Mouse (Mus musculus) WW6 (cell line): ENCODE results near the gene Filip1l.
A peak's percentile ranks its signal among the peaks of the same experiment; 100 is the strongest.
"Not testable (repeated sequence)": the region's sequence is repeated elsewhere in the genome, so short reads cannot be mapped to it uniquely, and the experiment has no call there.

ENCODE experiments used
- DNase-seq: peaks from one replicate; pipeline ENCODE4 v3.0.0-alpha.2; 2013; ENCODE audit warnings: low read depth, low spot score

Gene Filip1l

GRCm38 (mm10) chr16:57353166-57353721 is 351 bp downstream of the Filip1l start:
- no peak for DNase-seq

GRCm38 (mm10) chr16:57353932-57354331 is 1.0 kb downstream of the Filip1l start:
- DNase-seq = no peak

GRCm38 (mm10) chr16:57356454-57356853 is 3.6 kb downstream of the Filip1l start:
- DNase-seq = no peak

DNA sequence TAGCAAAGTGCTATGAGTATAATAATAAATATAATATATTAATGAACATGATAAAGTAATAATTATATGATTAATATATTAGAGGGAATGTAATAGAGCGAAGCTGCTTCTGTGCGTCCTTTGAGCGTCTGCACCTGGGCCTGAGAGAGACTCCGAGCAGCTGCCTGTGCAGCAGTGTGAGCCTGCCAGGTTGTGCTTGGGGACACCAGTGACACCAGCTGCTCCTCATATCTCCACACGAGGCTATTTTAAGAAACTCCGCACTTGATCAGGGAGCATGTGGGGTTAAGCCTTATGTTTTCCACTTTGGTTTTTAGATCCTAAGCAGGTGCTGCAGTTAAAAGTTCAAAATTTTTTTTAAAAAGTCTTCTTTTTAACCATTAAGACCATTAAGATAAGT is 4.1 kb downstream of the Filip1l start:
- no peak for DNase-seq

GRCm38 (mm10) chr16:57359251-57359650 is 6.4 kb downstream of the Filip1l start:
- DNase-seq = no peak

GRCm38 (mm10) chr16:57360785-57361184 is 7.9 kb downstream of the Filip1l start:
- DNase-seq = no peak

- peak; percentile 33 for DNase-seq
These were observed 9.9 kb downstream of the Filip1l start for GRCm38 (mm10) chr16:57362679-57363401.

GRCm38 (mm10) chr16:57364498-57364897 is 11.6 kb downstream of the Filip1l start:
- DNase-seq = no peak

DNA sequence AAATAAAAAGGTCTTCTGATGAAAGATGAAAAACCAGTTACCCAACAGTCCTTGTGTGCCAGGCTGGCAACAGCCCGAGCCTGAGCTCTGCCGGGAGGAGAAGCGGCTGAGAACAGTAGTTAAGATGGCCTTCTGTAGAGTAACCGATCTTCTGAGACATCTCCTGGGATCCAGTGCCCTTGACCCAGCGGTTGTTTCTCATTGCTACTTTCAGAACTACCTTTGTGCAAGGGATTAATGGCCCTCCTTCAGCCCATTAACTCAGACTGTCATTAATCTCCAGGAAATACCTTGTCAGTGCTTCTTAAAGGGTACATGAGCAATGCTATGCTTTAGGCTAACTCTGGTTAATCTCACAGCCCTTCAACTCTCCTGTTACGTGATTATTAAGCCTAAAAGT is 13.2 kb downstream of the Filip1l start:
- no peak for DNase-seq

DNA sequence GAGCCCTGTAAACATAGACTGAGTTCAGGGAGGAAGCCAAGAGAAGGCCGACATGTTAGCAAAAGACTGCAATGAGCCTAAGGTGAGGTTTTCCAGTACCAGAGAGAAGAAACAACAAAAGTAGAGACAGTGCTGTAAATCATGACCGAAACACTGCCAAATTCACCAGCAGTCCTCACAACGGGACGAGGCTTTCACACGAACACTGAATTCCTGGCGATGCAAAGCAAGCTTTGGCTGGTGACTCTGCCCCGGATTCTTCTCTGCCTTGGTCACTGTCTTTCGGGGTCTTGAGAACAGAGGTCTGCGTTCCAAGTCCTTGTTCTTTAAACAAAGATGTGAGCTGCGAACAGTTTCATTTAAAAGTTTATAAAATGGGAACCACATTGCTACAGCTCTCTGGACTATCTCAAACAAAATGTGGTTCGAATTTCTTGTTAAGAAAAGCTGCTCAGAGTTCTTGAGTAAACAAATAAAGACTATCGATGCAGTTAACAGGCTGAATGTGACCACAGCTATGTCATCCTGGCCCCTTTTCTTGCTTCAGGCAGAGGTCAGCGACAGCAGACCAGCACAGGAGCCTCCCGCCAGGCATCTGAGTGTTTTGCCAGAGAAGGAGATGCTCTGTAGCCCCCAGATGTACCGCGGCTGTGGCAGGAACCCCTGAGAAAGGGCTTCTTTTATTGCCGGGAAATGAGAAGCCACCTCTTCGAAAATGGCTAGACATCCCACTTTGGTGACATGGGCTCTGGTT is 14.2 kb downstream of the Filip1l start:
- no peak for DNase-seq

DNA sequence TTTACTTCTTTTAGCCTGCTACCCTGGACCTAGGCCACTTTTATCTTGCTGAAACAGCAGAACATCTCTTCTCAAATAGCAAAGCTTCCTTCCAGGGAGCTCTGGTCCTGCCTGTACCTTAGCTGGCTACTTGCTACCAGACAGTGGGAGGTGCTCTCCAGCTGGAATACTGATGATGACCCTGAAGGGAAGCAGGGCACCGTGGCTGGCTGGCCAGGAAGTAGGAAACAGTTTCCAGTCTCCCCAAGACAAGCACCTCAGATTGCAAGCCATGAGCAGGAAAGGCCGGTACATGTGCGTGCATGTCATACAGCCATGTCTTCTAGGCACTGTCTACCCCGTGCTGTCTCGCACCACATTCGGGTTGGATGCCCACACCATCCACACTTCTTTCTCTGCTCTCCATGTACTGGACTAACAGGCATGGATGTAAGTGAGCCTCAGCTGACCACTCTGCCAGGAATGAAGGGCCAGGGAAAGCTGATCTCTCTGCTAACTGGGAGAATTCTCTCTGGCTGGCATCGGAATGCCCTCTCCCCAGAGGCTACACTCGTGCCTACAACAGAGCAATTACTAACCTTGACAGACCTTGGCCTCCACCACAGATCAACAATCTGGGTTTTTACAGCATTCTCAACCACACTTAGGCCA is 17.1 kb downstream of the Filip1l start:
- no peak for DNase-seq

DNA sequence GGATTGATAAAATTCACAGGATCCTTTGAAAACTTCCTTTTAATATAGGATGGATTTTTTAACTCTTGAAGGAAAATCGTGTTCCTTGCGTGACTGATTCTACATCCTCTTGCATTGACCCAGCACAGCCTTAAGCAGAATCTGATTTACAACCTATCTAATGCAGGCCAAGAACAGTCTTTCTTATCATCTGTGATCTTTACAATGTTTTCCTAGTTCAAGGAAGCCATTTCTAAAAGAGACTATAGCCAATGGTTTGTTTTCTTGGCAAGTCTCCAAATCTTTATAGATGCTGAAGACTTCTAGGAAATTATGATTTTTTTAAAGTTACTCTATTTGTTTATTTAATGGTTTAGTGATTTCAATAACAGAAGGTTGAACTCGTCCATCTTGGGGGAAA is 19.3 kb downstream of the Filip1l start:
- no peak for DNase-seq

DNA sequence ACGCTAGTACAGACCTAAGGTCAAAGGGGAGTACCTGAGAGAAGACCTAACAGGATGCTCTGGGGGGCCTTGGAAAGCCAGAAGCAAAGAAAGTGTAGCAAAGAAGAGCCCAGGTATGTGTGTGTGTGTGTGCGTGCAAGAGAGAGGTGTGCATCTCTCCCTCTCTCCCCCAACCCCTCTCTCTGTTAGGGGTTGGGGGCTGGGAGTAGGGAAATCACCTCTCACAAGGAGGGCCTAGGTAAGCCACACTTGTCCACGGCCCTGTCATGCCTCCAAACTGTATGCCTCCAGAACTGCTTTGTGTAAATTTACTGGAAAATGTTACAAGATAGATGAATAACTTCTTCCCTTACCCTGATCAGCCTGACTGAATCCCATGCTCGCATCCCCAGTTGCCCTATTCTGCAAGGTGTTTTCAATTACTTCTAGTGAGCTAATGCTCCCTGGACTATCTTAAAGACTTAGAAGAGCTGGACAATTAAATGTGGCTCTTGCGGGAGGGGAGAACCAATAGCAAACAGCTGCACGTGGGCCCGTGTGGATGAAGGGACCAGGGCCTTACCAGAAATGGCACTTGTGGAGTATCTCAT is 22.4 kb downstream of the Filip1l start:
- DNase-seq = no peak

DNA sequence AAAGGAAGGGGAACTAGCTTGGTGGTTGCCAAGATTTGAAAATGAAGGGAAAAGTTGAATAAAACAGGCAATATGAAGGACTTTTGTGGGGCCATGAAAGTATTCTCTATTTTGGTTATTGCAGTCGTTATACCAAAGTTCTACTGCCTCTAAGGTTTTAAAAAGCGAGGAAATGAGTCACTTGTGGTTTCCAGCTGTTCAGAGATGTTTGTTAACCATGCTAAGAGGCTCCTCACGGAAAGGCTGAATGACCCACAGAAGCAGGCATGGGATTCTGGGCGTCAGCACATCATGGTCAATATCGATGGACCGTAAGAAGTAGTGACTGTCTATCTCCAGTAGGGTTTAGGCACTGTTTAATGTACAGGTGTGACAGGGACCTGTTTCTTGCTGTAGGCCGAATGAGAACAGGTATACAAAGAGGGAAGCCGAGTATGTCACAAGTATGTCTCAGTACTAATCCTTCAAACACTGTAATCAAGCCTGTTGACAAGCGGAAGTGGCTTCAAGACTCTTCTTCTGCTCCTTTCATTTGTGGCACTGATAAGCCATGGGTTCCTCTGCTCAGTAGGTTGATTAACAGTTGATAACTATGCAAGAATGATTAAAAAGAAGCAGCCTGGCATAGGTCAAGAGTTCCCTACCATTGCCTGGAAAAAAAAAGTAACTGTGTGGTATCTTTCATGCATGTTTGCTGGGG is 25.9 kb downstream of the Filip1l start:
- no peak for DNase-seq

GRCm38 (mm10) chr16:57383266-57383971 is 30.5 kb downstream of the Filip1l start:
- no peak for DNase-seq

DNA sequence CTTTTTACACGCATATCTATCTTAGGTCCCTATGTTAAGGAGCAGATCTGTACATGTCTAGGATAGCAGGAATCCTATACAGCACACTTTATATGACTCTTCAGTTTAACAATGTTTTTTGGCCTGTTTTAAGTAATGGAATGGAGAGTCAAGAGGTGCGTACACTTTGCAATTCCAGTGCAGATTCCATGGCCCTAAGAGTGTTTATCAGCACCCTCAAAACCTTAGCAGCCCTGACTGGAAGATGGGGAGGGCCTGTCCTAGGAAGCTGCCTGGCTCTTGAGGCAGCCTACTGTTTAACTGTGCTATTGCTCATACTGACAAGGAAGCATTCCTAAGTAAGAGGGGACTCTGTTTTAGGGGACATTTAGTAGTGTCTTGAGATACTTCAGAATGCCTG is 31.4 kb downstream of the Filip1l start:
- no peak for DNase-seq

- DNase-seq = no peak
These were observed 36.8 kb downstream of the Filip1l start for GRCm38 (mm10) chr16:57389566-57390251.

GRCm38 (mm10) chr16:57391171-57391570 is 38.3 kb downstream of the Filip1l start:
- not testable (repeated sequence) for DNase-seq

GRCm38 (mm10) chr16:57392461-57392860 is 39.6 kb downstream of the Filip1l start:
- DNase-seq = no peak

DNA sequence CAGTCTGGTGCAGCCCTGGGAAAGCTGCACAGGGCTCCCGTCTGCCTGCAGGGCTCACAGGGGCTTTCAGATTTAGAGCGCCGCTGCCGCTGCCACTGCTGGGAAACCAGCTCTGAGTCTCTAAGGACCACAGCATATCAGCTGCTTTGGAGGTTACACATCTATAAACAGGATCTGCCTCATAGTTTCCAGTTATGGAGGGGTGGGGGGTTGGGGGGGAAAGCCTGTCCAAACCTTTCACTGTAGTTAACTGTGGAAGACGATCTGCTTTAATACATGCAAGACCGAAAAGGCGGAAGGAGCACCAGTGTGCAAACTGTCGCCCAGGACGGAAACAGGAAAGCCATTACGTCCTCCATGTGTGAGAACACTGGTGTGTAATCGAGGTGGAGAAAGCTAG is 40.3 kb downstream of the Filip1l start:
- DNase-seq = no peak
